Mouse (Mus musculus) G1E-ER4 (cell line): ENCODE measurements around the gene Swsap1. TPM values are rescaled to one million over a fixed set of nuclear protein-coding genes. Genes with fewer than 3 reads are reported as not detected.

Source experiments
- GATA1 ChIP-seq: IDR thresholded peaks from one replicate; pipeline ENCODE4 v1.8.0; 2012; ENCODE audit warnings: low read length, inconsistent platforms
- polyA plus RNA-seq: library from polyadenylated mRNA; stranded (reverse); fragments of >175 nt; gene quantifications from 2 replicates; pipeline ENCODE4 v1.2.3, GENCODE M21; 2012

The Swsap1 gene
- polyA plus RNA-seq, 1 experiment, result 19.9 TPM

DNA sequence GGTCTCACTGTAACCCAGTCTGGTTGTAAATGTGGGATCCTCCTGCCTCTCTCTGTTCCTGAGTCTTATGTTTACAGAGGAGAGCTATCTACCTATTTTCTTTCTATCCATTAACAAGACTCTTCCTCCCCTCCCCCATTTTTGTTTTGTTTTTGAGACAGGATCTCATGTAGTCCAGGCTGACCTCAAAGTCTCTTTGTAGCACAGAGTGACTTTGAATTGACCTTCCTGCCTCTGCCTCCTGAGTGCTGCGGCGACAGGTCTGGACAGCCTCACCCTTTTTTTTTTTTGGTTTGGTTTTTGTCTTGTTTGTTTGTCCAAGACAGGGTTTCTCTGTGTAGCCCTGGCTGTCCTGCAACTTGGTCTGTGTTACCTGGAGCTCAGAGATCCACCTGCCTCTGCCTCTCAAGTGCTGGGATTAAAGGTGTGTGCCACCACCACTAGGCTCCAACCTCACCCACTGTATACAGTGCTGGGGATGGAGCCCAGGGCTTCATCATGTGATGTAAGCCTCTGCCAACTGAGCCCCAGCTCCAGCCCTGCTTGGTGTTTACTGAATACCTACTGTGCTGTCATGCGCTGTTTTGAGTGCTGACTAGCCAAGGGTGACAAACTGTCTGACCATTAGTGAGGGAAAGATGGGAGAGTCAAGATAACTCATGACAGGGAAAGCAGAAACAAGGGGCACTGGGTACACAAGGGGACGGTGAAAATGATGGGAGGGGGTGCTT lies 23.0 kb downstream of the Swsap1 start:
- no peak for TF ChIP-seq GATA1

DNA sequence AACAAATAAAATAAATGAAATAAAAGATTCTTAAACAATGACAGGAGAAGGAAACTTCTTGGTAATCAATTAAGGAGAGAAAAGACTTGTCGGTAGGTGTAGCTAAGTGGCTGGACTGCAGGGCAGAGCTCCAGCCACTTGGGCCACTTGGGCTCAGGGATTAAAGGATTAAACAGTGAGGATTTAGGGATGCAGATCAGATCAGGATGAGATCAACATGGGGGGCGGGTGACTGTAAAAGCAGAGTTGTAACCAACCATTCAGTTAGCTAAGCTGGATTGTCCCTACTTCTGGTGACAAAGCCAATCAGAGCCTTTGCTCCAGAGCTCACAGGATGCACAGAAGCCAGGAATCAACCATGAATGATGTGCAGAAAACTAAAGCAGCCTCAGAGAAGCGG lies 28.4 kb downstream of the Swsap1 start:
- TF ChIP-seq GATA1, result no peak

DNA sequence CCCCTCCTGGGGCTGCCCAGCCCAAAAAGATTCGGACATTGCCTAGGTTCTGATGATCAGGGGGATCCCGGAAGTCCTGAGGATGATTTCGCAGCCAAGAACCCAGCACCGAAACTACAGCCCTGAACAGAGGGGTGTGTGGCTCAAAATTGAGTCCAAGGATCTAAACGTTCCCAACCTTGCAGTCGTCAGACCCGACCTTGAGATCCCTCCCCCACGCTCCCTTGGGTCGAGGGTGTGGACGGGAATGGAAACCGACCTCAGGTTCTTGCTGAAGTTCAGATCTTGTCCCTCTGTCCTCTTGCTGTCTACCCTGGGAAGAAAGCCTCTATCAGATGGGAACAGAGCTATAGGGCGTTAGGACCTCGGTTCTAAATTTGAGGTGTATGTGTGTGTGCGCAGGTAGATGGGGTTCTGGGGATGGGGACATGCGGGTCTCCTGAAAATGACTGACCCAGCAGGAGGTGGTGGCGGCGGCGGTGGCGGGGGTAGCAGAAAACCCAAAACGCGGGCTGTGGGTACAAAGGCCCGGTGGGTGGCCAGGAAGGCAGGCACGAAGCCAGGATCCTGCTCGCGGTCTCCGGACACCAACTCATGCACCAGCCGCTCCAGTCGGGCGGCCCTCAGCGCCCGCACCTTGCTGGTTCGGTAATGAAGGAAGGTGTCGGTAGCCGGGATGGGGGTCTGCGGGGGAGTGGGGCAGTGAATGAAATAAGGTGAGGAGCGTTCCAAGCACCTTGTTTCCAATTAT lies 32.2 kb downstream of the Swsap1 start:
- TF ChIP-seq GATA1, result no peak

DNA sequence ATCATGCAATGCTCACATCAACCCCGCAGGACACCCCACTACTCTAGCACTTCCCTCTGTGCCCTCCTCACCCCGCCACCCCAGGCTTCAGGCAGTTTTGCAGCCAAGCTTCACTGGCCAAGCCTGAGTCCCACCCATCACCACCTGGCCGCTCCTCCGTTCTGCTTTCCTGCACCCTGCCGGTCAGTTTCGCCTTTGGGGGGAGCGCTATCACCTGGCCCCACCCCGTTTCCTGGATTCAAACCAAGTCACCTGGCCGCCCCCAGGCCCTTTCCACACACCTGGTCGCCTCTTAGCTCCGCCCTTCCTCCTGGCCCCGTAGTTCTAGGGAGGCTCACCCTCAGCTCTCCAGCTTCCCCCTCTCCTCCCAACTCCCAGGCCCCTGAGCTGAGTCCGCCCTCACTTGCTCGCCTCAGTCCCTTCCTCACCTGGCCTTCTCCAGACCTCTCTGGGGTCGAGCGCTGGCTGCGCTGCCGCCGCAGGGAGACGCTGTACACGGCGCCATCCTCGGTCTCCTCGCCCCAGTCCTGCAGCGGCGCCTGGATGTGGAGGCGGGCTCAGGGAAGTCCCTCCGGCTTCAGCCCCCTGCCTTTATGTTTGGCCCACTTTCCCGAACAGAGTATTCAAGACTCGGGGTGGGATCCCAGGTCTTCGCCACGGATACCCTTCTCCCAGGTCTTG lies 33.0 kb downstream of the Swsap1 start:
- no peak for TF ChIP-seq GATA1

DNA sequence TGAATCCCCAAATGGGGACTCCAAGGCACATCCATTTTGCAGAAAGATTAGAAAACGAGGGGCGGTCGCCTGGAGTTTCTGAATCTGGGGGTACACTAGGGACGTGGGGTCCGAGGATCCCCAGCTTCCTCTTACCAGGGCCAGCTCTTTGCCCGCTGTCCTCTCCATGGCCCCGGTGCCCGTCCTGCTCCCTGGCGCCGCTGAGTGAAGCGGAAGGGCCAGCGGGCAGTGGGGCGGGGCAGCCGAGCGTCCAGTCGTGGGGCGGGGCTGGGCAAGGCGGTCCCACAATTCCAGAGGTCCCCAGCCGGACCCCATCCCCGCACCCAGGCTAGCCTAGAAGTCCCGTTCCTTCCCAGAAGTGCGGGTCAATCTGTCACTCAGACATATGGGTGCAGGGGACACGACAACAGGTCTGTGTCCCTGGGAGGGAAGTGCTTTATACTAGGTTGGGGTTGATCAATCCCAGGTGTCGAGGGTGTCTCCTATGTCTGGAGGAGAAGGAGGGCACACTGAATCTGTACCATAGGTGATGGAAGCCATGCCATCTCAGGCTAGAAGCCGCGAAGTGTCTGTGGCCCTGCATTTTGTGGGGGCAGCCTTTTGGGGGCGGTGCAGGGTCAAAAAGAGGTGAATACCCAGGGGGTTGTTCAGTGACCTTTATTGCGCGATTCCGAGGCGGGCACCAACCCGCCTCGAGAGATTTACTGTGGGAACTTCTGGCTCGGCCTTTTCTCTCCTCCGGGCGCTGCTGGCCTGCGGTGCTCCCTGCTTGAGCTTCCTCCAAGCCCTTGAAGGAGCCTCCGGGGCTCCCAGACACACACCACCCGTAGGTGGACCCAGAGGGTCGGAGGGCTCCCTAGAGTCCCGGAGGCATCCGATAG lies 33.9 kb downstream of the Swsap1 start, which contains the start of gene Rgl3:
Gene Rgl3, minus strand, starts transcription at position 217 of the 881 bp plus-strand sequence.
- TF ChIP-seq GATA1, result no peak

DNA sequence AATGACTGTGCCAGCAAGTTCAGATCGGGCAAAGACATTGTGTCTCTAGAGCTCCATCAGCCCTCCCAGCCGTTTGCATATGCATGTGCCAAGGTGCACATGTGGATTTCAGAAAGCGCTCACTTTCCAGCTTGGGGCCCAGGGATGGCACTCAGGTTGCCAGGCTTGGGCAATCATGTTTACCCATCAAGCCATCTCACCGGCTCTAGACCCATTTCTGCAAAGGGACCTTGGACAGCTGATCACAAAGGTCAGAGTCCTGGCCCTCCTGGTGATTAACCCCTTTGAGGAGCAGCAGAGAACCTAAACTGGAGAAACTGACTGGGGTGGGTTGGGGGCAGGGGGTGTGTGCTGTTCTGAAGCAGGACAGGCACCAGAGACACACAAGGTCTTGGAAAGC lies 36.7 kb downstream of the Swsap1 start:
- no peak for TF ChIP-seq GATA1

DNA sequence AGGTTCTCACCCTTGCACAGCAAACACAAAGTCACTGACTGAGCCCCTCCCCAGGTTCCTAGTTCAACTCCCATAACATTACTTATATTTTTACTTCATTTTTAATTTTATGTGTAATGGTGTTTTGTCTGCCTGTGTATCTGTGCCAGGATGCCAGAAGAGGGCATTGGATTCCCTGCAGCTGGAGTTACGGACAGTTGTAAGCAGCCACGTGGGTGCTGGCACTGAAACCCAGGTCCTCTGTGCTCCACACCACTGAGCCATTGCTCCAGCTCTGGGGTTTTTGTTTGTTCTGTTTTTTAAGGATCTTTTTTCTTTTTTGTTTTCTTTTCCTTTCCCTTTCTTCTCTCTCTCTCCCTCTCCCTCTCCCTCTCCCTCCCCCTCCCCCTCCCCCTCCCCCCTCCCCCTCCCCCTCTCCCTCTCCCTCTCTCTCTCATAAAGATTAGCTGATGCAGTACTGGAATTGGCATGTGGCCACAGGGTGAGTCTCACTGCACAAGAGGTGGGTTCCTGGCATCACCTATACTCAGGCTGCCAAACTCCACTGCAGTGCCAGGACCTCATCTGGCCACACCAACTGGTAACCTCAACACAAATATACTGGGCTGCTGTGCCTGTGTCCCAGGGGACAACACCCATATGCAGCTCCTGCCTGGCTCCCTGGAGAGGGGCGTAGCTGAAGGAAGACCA lies 40.8 kb downstream of the Swsap1 start:
- TF ChIP-seq GATA1, result no peak

DNA sequence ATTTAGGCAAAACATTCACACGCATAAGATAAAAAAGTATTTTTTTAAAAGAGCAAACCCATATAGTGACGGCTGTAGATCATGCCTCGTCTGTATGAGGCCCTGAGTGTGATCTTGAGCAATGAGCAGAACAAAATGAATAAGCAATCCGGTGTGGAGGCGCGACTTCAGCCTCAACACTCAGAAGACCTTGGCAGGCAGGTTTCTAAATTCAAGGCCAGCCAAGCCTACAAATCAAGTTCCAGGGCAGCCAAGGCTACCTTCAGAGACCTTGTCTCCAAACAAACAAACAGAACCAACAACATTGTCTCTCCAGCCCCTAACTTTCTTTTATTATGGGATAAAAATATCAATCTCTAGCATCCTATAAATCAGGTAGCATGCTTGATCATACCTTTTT lies 44.7 kb downstream of the Swsap1 start:
- no peak for TF ChIP-seq GATA1

DNA sequence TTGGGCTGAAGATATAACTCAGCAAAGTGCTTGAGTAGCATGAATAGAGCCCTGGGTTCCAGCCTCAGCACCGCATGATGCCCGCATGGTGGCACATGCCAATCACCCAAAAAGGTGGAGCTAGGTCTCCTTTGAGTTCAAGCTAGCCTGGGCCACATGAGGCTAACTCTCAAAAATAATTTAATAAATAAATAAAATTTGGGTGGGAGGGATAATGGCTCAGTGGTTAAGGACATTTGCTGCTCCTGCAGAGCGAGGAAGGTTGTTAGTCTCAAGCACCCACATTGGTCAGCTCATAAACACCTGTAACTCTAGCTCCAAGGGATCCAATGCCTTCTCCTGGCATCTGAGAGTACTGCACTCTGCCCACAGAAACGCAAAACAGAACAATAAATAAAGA lies 46.1 kb downstream of the Swsap1 start:
- TF ChIP-seq GATA1, result no peak

DNA sequence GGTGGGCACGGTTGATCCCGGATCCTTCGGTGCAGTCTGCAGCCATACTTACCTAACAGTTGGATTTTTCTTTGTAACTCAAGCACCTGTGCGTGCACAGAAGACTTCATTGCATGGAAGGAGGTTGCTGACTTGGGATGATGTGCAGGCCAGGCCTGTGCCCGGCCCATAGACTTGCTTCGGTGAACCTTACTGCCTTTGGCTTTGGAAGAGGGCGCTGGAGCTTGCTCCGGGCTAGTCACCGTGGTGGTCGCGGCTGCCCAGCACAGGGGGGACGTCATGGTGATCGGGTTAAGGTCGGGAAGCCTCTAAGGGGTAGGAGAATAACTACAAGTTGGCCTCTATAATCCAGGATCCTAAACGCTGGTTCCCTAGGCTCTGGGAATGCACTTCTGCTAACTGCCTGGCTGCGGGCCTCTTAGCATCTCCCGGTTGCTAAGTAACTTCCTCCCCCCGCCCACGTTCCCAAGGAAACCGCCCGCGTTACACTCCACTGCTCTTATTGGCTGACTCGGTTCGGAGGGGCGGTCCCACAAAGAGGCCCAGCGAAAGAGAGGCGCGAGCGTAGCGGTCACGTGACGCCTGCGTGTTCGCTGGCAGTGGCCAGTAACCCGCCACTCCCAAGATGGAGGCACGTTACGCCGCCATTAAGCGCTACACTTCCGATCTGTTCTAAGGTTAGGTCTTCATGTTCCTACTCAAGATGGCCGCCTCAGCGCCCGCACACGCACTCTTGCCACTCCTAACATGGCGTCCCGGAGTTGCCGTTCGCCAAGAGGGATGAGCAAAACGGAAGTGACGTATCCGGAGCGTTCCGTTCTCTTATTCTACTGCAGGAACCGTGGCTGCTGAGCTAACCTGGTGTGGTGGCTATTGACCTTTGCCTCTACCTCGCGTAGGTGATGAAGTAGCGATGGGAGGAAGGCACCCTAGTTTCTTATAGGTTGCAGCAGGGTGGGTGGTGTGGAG lies 46.9 kb downstream of the Swsap1 start, which contains the start of the genes Ccdc151 and Prkcsh:
Gene Ccdc151, minus strand, starts transcription at position 441 of the 969 bp plus-strand sequence.
Gene Prkcsh, plus strand, starts transcription at position 613 of the 969 bp plus-strand sequence.
- TF ChIP-seq GATA1, result no peak

DNA sequence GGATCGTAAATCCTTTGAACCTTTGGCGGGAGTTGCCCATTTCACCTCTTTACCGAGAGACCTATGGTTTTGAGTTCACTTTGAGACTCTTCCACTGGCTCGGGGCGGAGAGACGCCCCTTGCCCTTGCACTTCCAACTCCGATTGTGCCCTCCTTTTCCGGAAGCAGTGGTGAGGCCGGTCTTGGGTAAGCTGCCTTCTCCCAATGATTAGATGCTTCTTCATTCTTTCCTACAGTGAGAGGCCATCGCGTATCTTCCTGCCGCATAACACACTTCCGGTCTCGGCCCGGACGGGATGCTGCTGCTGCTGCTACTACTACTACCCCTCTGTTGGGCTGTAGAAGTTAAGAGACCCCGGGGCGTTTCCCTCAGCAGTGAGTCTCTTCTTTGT lies 47.6 kb downstream of the Swsap1 start:
- TF ChIP-seq GATA1, result no peak

DNA sequence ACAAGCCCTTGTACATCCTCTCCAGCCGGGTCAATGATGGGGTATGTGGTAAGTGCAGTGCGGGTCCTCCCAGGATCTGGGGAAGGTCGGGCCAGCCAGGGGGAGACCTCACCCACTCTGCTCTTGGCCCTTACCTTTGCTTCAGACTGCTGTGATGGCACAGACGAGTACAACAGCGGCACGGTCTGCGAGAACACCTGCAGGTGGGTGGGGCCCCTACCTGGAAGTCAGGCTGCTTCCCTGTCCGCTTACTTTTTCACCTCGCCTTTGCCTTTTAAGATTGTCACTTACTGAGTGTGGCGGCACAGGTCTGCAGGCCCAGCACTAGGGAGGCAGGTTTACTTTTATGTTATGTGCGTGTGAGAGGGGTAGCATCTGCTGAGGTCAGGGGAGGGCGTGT lies 49.0 kb downstream of the Swsap1 start:
- no peak for TF ChIP-seq GATA1

Other genes with a start within 250 kb of the Swsap1 start
- 35.3 and 54.5 TPM in 2 replicates for gene Ldlr, start 232.3 kb upstream of the Swsap1 start, polyA plus RNA-seq
- 90.6 and 123 TPM in 2 replicates for gene Spc24, start 195.5 kb upstream of the Swsap1 start, polyA plus RNA-seq
- gene Kank2, start 157.0 kb upstream of the Swsap1 start, polyA plus RNA-seq, result 0.01 and 0.04 TPM in 2 replicates
- not detected in 2 replicates for gene Angptl8, start 120.2 kb upstream of the Swsap1 start, polyA plus RNA-seq
- 6.5 and 7.2 TPM in 2 replicates for gene Dock6, start 103.1 kb upstream of the Swsap1 start, polyA plus RNA-seq
- gene Rab3d, start 37.6 kb upstream of the Swsap1 start, polyA plus RNA-seq, result 7.7 and 15.2 TPM in 2 replicates
- 0.17 and 0.31 TPM in 2 replicates for gene Ccdc159, start 28.3 kb upstream of the Swsap1 start, polyA plus RNA-seq
- gene Tmem205, start 28.2 kb upstream of the Swsap1 start, polyA plus RNA-seq, result 13.3 and 18.6 TPM in 2 replicates
- gene Plppr2, start 18.7 kb upstream of the Swsap1 start, polyA plus RNA-seq, result 3.6 and 5.0 TPM in 2 replicates
- gene Epor, start 7.8 kb downstream of the Swsap1 start, polyA plus RNA-seq, result 159 and 199 TPM in 2 replicates
- not detected in 2 replicates for gene Rgl3, start 33.7 kb downstream of the Swsap1 start, polyA plus RNA-seq
- gene Ccdc151, start 46.9 kb downstream of the Swsap1 start, polyA plus RNA-seq, result 0.05 and 0.06 TPM in 2 replicates
- 177 and 197 TPM in 2 replicates for gene Prkcsh, start 47.1 kb downstream of the Swsap1 start, polyA plus RNA-seq
- not detected in 2 replicates for gene Elavl3, start 96.3 kb downstream of the Swsap1 start, polyA plus RNA-seq
- not detected in 2 replicates for gene Gm49318, start 115.5 kb downstream of the Swsap1 start, polyA plus RNA-seq
- gene Zfp653, start 115.6 kb downstream of the Swsap1 start, polyA plus RNA-seq, result 17.0 and 20.8 TPM in 2 replicates
- 34.1 and 46.0 TPM in 2 replicates for gene Ecsit, start 129.7 kb downstream of the Swsap1 start, polyA plus RNA-seq
- gene Cnn1, start 143.5 kb downstream of the Swsap1 start, polyA plus RNA-seq, result not detected in 2 replicates
- 67.9 and 125 TPM in 2 replicates for gene Elof1, start 161.4 kb downstream of the Swsap1 start, polyA plus RNA-seq
- 19.9 and 22.9 TPM in 2 replicates for gene Acp5, start 180.0 kb downstream of the Swsap1 start, polyA plus RNA-seq
- gene Pigyl, start 201.1 kb downstream of the Swsap1 start, polyA plus RNA-seq, result 87.8 and 135 TPM in 2 replicates
- not detected in 2 replicates for gene Zfp872, start 232.3 kb downstream of the Swsap1 start, polyA plus RNA-seq